Mouse (Mus musculus) cerebellum, postnatal 25 days (tissue): Measurements from ENCODE around the gene Nampt.

Source experiments
- DNase-seq, 2 experiments: peaks; one replicate each; pipeline ENCODE4 v3.0.0; 2021; ENCODE audit warnings: mixed read lengths in 2 of 2

Nampt gene

GRCm38 (mm10) chr12:32819416-32819815, at the start of gene Nampt:
TSS of gene Nampt (plus strand) at chr12:32819545.
- DNase-seq: peak in 1 of 2 experiments; percentile 45

GRCm38 (mm10) chr12:32770766-32771165, 48.6 kb upstream of the Nampt start:
- DNase-seq: no peak

GRCm38 (mm10) chr12:32774592-32774991, 44.8 kb upstream of the Nampt start:
- DNase-seq: no peak

- DNase-seq: no peak
Observed at GRCm38 (mm10) chr12:32789092-32789491, 30.3 kb upstream of the Nampt start.

GRCm38 (mm10) chr12:32795765-32796471, 23.4 kb upstream of the Nampt start:
- no peak for DNase-seq

GRCm38 (mm10) chr12:32797438-32797837, 21.9 kb upstream of the Nampt start:
- DNase-seq: no peak

- no peak for DNase-seq
Observed at GRCm38 (mm10) chr12:32801078-32801477, 18.3 kb upstream of the Nampt start.

GRCm38 (mm10) chr12:32805559-32805958, 13.8 kb upstream of the Nampt start:
- no peak for DNase-seq

GRCm38 (mm10) chr12:32819823-32820605, 669 bp downstream of the Nampt start:
- peak; percentile 99 to 100 for DNase-seq

- DNase-seq: peak; percentile 83 to 87
Observed at GRCm38 (mm10) chr12:32820688-32821503, 1.6 kb downstream of the Nampt start.

GRCm38 (mm10) chr12:32821504-32822011, 2.2 kb downstream of the Nampt start:
- no peak for DNase-seq

GRCm38 (mm10) chr12:32822066-32822465, 2.7 kb downstream of the Nampt start:
- no peak for DNase-seq

- no peak for DNase-seq
Observed at GRCm38 (mm10) chr12:32824586-32824985, 5.2 kb downstream of the Nampt start.

GRCm38 (mm10) chr12:32826971-32827370, 7.6 kb downstream of the Nampt start:
- DNase-seq: peak; percentile 55 to 80

GRCm38 (mm10) chr12:32828137-32828760, 8.9 kb downstream of the Nampt start:
- DNase-seq: peak; percentile 27 to 29

- DNase-seq: peak; percentile 43 to 54
Observed at GRCm38 (mm10) chr12:32829321-32830090, 10.2 kb downstream of the Nampt start.

GRCm38 (mm10) chr12:32832076-32832475, 12.7 kb downstream of the Nampt start:
- DNase-seq: no peak

- DNase-seq: no peak
Observed at GRCm38 (mm10) chr12:32834781-32835180, 15.4 kb downstream of the Nampt start.

GRCm38 (mm10) chr12:32835235-32835634, 15.9 kb downstream of the Nampt start:
- DNase-seq: no peak

GRCm38 (mm10) chr12:32838406-32838805, 19.1 kb downstream of the Nampt start:
- peak; percentile 34 to 43 for DNase-seq

- DNase-seq: no peak
Observed at GRCm38 (mm10) chr12:32838954-32839353, 19.6 kb downstream of the Nampt start.

- no peak for DNase-seq
Observed at GRCm38 (mm10) chr12:32841442-32841900, 22.1 kb downstream of the Nampt start.
